Mouse (Mus musculus): ENCODE results near the gene Rnf208. TPM values are rescaled to one million over a fixed set of nuclear protein-coding genes. Genes with fewer than 3 reads are reported as not detected.
A peak's percentile ranks its signal among the peaks of the same experiment; 100 is the strongest.

The Rnf208 gene
- polyA plus RNA-seq, 1 experiment from 2014 or later: 22.9 TPM

DNA sequence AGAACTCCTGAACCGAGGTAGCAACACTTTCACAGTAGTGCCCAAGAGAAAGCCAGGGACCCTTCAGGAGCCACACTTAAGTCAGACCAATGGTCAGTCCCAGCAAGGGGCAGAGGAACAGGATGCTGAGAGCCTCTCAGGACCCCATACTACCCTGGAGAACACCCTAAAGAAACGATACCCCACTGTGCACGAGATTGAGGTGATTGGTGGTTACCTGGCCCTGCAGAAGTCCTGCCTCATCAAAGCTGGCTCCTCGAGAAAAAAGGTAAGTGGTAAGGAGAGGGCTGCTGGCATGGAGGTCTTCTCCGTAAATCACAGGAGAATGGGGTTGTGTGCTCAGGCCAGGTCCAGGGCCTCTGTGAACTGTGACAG, 22.2 kb downstream of the Rnf208 start:
- WGBS: 78% methylated on average over 5 of the region's 5 CpGs
- Histone ChIP-seq H3K27ac (replicated peaks) (no peak overlapping the region), H3K9me3 (replicated peaks) (no peaks in the 10 kb centered on the region), H3K4me3 (replicated peaks) (peak overlapping the region; percentile 73), H3K4me1 (peaks cover 46% of the 10 kb centered on the region), H3K27me3 (peaks cover 17% of the 10 kb centered on the region), H3K9ac (no peak overlapping the region), H3K36me3 (peaks cover 13% of the 10 kb centered on the region), H3K4me2 (replicated peaks) (peak overlapping the region; percentile 99; the same call in 1 of the 2 replicates)
- ATAC-seq (ENCODE audit: insufficient number of reproducible peaks, low FRiP score, low TSS enrichment, low read depth): no peak

DNA sequence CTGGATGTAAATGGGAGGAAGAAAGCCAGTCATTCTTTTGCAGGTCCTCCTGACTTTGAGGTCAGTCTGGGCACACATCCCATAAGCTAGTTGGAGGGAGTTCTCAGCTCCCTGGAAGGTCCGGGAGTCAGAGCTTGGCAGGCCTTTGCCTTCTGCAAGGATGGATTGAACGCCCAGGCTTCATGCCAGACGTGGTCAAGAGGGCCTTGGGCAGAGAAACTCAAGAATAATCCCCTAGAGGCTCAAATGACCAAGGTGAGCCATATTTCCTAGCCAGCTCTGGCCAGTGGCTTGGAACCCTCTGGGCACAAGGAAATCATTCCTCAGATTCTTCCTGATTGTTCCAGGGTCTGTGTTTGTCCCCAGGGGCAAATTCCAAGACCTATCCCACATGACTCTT, 22.8 kb downstream of the Rnf208 start:
- H3K4me2 ChIP-seq (replicated peaks): no peak overlapping the region
- H3K4me1 ChIP-seq: peaks cover 46% of the 10 kb centered on the region
- 65% methylated on average over 3 of the region's 3 CpGs for WGBS
- no peak for ATAC-seq (ENCODE audit: insufficient number of reproducible peaks, low FRiP score, low TSS enrichment, low read depth)
- H3K27me3 ChIP-seq: peaks cover 17% of the 10 kb centered on the region
- H3K4me3 ChIP-seq (replicated peaks): no peak overlapping the region
- H3K27ac ChIP-seq (replicated peaks): no peak overlapping the region
- no peak overlapping the region for H3K9ac ChIP-seq
- peaks cover 19% of the 10 kb centered on the region for H3K36me3 ChIP-seq
- H3K9me3 ChIP-seq (replicated peaks): no peaks in the 10 kb centered on the region

DNA sequence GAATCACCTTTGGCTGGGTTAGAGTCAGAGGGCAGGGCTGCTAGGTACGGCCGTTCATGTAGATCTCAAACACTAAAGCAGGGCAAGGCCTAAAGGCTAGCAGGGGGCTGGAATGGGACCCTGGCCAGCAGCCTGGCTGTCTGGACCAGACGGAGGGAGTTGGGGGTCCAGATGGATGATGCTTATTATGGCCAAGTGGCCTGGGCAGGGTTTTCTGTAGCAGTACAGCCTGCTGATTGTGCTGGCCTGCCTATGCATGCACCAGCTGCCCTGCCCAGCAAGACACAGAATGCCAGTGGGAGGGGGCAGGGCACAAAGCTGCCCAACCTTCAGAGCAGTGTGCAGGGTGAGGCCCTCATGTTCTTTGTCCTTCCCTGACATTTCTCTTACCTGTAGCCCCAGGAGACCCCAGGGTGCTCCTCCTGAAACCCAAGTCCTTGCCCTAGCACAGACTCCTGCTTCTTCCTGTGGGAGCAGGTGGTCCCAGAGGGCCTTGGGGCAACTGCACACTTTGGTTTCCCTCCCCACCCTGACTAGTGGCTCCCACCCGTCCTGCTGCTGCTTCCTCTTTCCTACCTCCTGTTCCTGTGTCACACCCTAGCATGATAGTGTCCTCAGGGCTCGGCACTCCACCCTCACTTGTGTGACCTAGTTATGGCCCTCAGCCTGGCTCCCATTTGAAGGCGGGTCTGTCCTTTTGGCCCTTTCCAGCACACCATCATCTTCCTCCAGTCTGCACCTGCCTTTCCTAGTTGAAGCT, 24.0 kb downstream of the Rnf208 start:
- ATAC-seq (ENCODE audit: insufficient number of reproducible peaks, low FRiP score, low TSS enrichment, low read depth): no peak
- Histone ChIP-seq H3K4me1 (peaks cover 57% of the 10 kb centered on the region), H3K36me3 (peaks cover 30% of the 10 kb centered on the region), H3K9ac (no peak overlapping the region), H3K9me3 (replicated peaks) (no peaks in the 10 kb centered on the region), H3K27me3 (peaks cover 17% of the 10 kb centered on the region), H3K4me3 (replicated peaks) (0 out of 2 replicates have a peak overlapping the region, but pooled peaks have one; percentile 2), H3K27ac (replicated peaks) (no peak overlapping the region), H3K4me2 (replicated peaks) (peak overlapping the region; percentile 24; the same call in 1 of the 2 replicates)
- 67% methylated on average over 6 of the region's 6 CpGs for WGBS

DNA sequence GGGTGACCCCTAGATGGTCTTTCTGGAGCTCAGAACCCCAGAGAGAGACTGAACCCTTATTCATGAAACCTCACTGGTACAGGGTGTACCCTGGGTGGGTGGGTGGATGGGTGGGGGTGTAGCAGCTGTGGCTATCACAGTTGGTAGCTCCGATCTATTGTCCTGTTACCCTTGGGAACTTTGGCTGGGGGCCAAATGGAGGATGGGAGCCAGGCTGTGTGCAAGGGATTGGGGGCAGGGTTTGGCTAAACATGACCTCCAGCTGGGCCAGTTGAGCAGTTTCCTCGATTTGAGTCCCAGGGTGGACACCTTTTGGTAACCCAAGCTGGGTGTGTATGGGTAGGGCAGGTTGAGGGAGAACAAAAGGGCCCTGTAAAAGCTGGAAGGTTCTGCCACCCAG, 24.7 kb downstream of the Rnf208 start:
- ATAC-seq (ENCODE audit: insufficient number of reproducible peaks, low FRiP score, low TSS enrichment, low read depth): no peak
- no peak overlapping the region for H3K4me3 ChIP-seq (replicated peaks)
- H3K27me3 ChIP-seq: peaks cover 17% of the 10 kb centered on the region
- H3K9ac ChIP-seq: no peak overlapping the region
- H3K9me3 ChIP-seq (replicated peaks): no peaks in the 10 kb centered on the region
- peaks cover 64% of the 10 kb centered on the region for H3K4me1 ChIP-seq
- H3K27ac ChIP-seq (replicated peaks): no peak overlapping the region
- WGBS: 59% methylated on average over 2 of the region's 2 CpGs
- H3K4me2 ChIP-seq (replicated peaks): no peak overlapping the region
- H3K36me3 ChIP-seq: peaks cover 30% of the 10 kb centered on the region

DNA sequence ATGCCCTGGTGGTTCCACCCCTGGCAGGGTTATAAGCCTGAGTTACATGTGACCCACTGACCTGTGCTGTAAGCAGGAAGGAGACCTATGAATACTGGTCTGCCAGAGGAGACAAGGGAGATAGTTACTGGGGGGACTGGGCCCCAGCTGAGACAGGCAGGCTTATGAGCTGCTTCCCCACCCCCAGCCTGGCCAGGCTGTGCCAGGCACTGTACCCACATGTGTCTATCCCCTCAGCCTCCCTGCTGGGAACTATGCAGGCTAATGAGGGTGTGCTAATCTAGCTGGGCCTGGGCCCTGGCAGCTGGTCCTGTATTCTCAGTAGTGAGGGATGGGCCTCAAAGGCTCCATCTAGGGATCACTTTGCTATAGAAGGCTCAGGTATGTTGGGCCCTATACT, 25.2 kb downstream of the Rnf208 start:
- no peaks in the 10 kb centered on the region for H3K9me3 ChIP-seq (replicated peaks)
- no peak overlapping the region for H3K4me2 ChIP-seq (replicated peaks)
- ATAC-seq (ENCODE audit: insufficient number of reproducible peaks, low FRiP score, low TSS enrichment, low read depth): no peak
- H3K27me3 ChIP-seq: peaks cover 17% of the 10 kb centered on the region
- H3K4me1 ChIP-seq: peaks cover 60% of the 10 kb centered on the region
- no peak overlapping the region for H3K4me3 ChIP-seq (replicated peaks)
- H3K27ac ChIP-seq (replicated peaks): no peak overlapping the region
- H3K36me3 ChIP-seq: peaks cover 30% of the 10 kb centered on the region
- no peak overlapping the region for H3K9ac ChIP-seq

DNA sequence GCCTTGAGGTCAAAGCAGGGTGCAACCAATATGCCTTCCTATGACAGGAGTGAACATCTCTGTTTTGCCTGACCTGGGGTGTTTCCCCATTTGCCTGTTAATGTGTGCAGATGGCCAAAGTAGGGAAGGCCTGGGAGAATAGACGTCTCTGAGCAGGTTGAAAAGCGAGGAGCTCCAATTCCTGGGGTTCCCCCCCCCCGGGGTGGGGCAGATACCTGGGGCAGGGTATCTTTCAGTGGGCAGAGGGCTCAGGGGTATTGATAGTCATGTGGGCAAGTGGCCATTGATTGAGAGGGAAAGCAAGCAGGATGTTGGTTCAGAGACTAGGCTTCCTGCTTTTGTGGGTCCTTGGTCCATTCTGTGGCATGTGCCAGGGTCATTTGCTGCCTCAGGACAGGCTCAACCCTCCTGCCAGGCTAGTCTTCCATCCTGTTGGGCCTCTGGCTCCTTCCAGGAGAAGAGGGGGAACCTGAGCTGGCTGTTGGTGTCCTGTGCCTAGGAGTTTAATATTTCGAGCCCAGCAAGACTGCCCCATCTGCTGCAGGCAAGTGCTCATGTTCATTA, 25.8 kb downstream of the Rnf208 start:
- H3K4me2 ChIP-seq (replicated peaks): no peak overlapping the region
- ATAC-seq (ENCODE audit: insufficient number of reproducible peaks, low FRiP score, low TSS enrichment, low read depth): no peak
- H3K9me3 ChIP-seq (replicated peaks): no peaks in the 10 kb centered on the region
- H3K4me1 ChIP-seq: peaks cover 59% of the 10 kb centered on the region
- no peak overlapping the region for H3K27ac ChIP-seq (replicated peaks)
- peaks cover 30% of the 10 kb centered on the region for H3K36me3 ChIP-seq
- no peak overlapping the region for H3K9ac ChIP-seq
- WGBS: 64% methylated on average over 4 of the region's 4 CpGs
- no peak overlapping the region for H3K4me3 ChIP-seq (replicated peaks)
- H3K27me3 ChIP-seq: peaks cover 17% of the 10 kb centered on the region

DNA sequence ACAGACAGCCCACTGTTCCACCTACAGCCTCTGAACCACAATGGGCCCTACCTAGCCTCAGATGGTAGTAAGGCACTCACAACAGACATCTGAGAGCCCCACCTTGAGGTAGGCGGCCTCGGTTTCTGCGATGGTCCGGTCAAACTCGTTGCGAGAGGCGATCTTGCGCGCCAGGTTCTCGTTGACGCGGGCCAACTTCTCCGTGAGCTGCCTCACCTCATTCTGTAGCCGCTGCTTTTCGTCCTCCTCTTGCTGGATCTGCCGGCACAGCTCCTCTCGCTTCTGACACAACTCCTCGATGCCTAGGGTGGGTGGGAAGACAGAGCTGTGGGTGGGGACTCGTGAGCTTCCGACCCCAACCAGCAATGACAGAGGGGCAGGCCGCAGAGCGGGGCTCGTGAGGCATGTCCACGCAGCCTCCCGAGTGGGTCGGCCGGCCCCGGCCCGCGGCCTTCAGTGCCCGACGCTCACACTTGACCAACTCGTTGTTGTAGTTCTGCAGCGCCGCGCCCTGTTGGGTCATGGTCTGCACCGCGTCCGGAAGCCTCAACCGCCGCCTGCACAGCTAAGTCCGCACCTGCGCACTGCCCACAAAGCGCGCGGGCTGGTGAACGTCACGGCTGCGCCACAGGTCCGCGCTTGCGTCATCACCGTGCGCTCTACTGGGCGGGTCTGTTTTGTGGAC, 29.9 kb downstream of the Rnf208 start, which contains the start of the genes Ssna1 and Anapc2:
Gene Ssna1 (minus strand): TSS at position 612 of the 685 bp plus-strand sequence.
Gene Anapc2 (plus strand): TSS at position 652 of the 685 bp plus-strand sequence.
- WGBS: under 1% methylated on average over 55 of the region's 55 CpGs
- peak within 1 kb of the TSS; percentile 90 for H3K27ac ChIP-seq (replicated peaks)
- ATAC-seq (ENCODE audit: insufficient number of reproducible peaks, low FRiP score, low TSS enrichment, low read depth): peak; percentile 93
- no peaks in the 10 kb centered on the region for H3K9me3 ChIP-seq (replicated peaks)
- peak within 1 kb of the TSS; percentile 87 for H3K4me3 ChIP-seq (replicated peaks)
- peaks cover 62% of the 10 kb centered on the region for H3K36me3 ChIP-seq
- peaks cover 38% of the 10 kb centered on the region for H3K4me1 ChIP-seq
- H3K27me3 ChIP-seq: no peaks in the 10 kb centered on the region
- H3K4me2 ChIP-seq (replicated peaks): peak within 1 kb of the TSS; percentile 96
- peak within 1 kb of the TSS; percentile 97 for H3K9ac ChIP-seq

DNA sequence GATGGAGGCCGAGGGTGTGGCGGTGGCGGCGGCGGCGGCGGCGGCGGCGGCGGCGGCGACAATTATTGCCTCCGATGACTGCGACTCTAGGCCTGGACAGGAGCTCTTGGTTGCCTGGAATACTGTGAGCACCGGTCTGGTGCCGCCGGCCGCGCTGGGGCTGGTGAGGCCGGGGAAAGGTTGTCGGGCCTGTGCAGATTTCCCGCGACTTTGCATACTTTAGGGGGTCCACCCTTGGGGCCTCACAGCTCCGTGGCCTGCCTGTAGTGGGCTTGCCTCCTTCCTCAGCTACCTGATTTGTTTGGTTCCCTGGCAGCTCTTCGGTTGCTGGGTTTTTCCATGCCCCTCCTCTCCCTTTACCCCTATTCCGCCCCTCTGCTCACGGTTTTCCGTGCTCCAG, 30.5 kb downstream of the Rnf208 start:
- peak overlapping the region; percentile 96 for H3K4me2 ChIP-seq (replicated peaks)
- ATAC-seq (ENCODE audit: insufficient number of reproducible peaks, low FRiP score, low TSS enrichment, low read depth): peak; percentile 55
- H3K27me3 ChIP-seq: no peaks in the 10 kb centered on the region
- H3K9ac ChIP-seq: peak overlapping the region; percentile 97
- peak overlapping the region; percentile 87 for H3K4me3 ChIP-seq (replicated peaks)
- 1% methylated on average over 29 of the region's 29 CpGs for whole genome bisulfite sequencing
- H3K9me3 ChIP-seq (replicated peaks): no peaks in the 10 kb centered on the region
- H3K36me3 ChIP-seq: peaks cover 67% of the 10 kb centered on the region
- H3K4me1 ChIP-seq: peaks cover 33% of the 10 kb centered on the region
- H3K27ac ChIP-seq (replicated peaks): peak overlapping the region; percentile 81

DNA sequence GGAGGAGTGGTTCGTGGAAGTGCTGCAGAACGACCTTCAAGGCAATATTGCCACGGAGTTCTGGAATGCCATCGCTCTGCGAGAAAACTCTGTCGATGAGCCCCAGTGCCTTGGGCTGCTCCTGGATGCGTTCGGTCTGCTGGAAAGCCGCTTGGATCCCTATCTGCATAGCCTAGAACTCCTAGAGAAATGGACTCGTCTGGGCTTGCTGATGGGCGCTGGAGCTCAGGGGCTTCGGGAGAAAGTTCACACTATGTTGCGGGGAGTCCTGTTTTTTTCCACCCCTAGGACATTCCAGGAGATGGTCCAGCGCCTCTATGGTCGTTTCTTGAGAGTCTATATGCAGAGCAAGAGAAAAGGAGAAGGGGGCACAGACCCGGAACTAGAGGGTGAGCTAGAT, 31.0 kb downstream of the Rnf208 start:
- Histone ChIP-seq H3K4me3 (replicated peaks) (peak overlapping the region; percentile 87), H3K9ac (peak overlapping the region; percentile 97), H3K27me3 (no peaks in the 10 kb centered on the region), H3K36me3 (peaks cover 71% of the 10 kb centered on the region), H3K4me1 (peaks cover 33% of the 10 kb centered on the region), H3K9me3 (replicated peaks) (no peaks in the 10 kb centered on the region), H3K4me2 (replicated peaks) (peak overlapping the region; percentile 96), H3K27ac (replicated peaks) (peak overlapping the region; percentile 81)
- no peak for ATAC-seq (ENCODE audit: insufficient number of reproducible peaks, low FRiP score, low TSS enrichment, low read depth)
- WGBS: 36% methylated on average over 16 of the region's 16 CpGs

DNA sequence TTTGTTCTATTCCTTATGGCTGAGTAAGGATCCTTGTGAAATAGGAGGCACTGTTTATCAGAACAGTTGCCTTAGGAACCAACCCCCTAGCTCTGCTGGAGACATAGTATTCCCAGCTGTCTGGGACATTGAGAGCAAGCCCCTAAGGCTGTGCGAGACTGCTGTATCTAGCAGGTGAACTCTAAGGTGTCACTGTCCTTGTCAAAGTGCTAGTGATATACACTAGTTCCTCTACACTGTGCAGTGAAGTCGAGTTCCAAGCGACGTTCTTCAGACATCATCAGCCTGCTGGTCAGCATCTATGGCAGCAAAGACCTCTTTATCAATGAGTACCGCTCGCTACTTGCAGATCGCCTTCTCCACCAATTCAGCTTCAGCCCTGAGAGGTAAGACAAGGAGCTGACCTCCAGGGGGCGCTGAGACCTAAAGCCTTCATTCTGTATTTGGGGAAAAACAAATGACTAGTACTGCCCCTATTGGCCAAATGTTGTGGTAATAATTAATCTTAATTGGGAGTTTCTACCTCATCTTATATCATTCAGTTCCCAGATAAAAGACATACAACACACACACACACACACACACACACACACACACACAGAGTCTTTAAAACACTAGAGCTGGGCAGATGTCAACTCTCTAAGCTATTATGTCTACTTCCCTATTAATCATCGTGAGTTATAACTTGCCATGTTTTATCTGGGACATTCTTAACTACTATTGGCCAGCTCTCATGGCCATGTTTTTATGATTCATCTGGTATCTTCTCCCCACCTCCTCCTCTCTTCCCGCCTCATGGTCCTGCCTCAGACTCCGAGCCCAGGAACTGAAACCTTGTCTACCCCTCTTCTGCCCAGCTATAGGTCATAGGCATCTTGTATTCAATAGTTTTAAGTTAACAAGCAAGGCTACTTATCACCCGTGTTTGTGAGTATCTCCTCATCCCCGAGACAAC, 37.1 kb downstream of the Rnf208 start:
- Histone ChIP-seq H3K9ac (no peak overlapping the region), H3K4me2 (replicated peaks) (no peak overlapping the region), H3K27ac (replicated peaks) (no peak overlapping the region), H3K4me1 (peaks cover 1% of the 10 kb centered on the region), H3K27me3 (no peaks in the 10 kb centered on the region), H3K36me3 (peaks cover 95% of the 10 kb centered on the region), H3K4me3 (replicated peaks) (no peak overlapping the region), H3K9me3 (replicated peaks) (no peaks in the 10 kb centered on the region)
- ATAC-seq (ENCODE audit: insufficient number of reproducible peaks, low FRiP score, low TSS enrichment, low read depth): no peak
- WGBS: 65% methylated on average over 13 of the region's 13 CpGs
